Mouse (Mus musculus): Measurements from ENCODE around the gene Abcf3. TPM values are rescaled to one million over a fixed set of nuclear protein-coding genes. Genes with fewer than 3 reads are reported as not detected.

Gene Abcf3
- polyA plus RNA-seq (2012; rRNA removed) (56.0 and 57.8 TPM in 2 replicates), polyA plus RNA-seq (2014; fragmentation: Nextera tagmentation; extraction: Ambion mirVana) (59.3 and 61.8 TPM in 2 replicates)

GRCm38 (mm10) chr16:20548096-20548948, at the start of gene Abcf3:
Abcf3 (plus strand) TSS chr16:20548577.
- H3K27me3 ChIP-seq (ENCODE audit: control insufficient read depth, insufficient read depth, low read length): no peaks in the 10 kb centered on the region
- ATAC-seq (ENCODE audit: low FRiP score, low read depth) (peak; percentile 99), DNase-seq (ENCODE audit: low spot score) (peak; percentile 99)
- peak within 1 kb of the TSS; percentile 58 for H3K4me3 ChIP-seq (replicated peaks; ENCODE audit: low read length)
- TF ChIP-seq POLR2A (IDR thresholded peaks at IDR 0.05; ENCODE audit: borderline replicate concordance, extremely low read depth, insufficient read depth, insufficient read length): no peak
- H3K4me2 ChIP-seq (replicated peaks; ENCODE audit: low read depth, low read length, severe bottlenecking): peak within 1 kb of the TSS; percentile 73
- peak within 1 kb of the TSS; percentile 15 for H3K27ac ChIP-seq (replicated peaks; ENCODE audit: low read depth, low read length)
- WGBS: under 1% methylated on average over 55 of the region's 56 CpGs
- H3K36me3 ChIP-seq (ENCODE audit: control insufficient read depth, insufficient read depth, low read length): peaks cover 59% of the 10 kb centered on the region
- no peaks in the 10 kb centered on the region for H3K9me3 ChIP-seq (ENCODE audit: control insufficient read depth, low read length)
- peak within 1 kb of the TSS; percentile 66 for H3K9ac ChIP-seq (ENCODE audit: low read depth, low read length, severe bottlenecking)
- H3K4me1 ChIP-seq (ENCODE audit: control insufficient read depth, insufficient read depth, low read length): peaks cover 13% of the 10 kb centered on the region

- Histone ChIP-seq H3K27me3 (ENCODE audit: control insufficient read depth, insufficient read depth, low read length) (no peaks in the 10 kb centered on the region), H3K36me3 (ENCODE audit: control insufficient read depth, insufficient read depth, low read length) (peaks cover 28% of the 10 kb centered on the region), H3K4me3 (replicated peaks; ENCODE audit: low read length) (peak within 1 kb of the TSS; percentile 76), H3K4me2 (replicated peaks; ENCODE audit: low read depth, low read length, severe bottlenecking) (peak within 1 kb of the TSS; percentile 60), H3K4me1 (ENCODE audit: control insufficient read depth, insufficient read depth, low read length) (peaks cover 6% of the 10 kb centered on the region; the same call in 1 of the 2 replicates), H3K9me3 (ENCODE audit: control insufficient read depth, low read length) (no peaks in the 10 kb centered on the region), H3K9ac (ENCODE audit: low read depth, low read length, severe bottlenecking) (peak within 1 kb of the TSS; percentile 86), H3K27ac (replicated peaks; ENCODE audit: low read depth, low read length) (peak within 1 kb of the TSS; percentile 44; the same call in 1 of the 2 replicates)
- DNase-seq (ENCODE audit: low spot score): peak; percentile 91
- peak; percentile 94 for ATAC-seq (ENCODE audit: low FRiP score, low read depth)
- WGBS: under 1% methylated on average over 49 of the region's 49 CpGs
- TF ChIP-seq POLR2A (IDR thresholded peaks at IDR 0.05; ENCODE audit: borderline replicate concordance, extremely low read depth, insufficient read depth, insufficient read length): peak; percentile 72; the same call in 1 of the 2 replicates
Observed at GRCm38 (mm10) chr16:20498677-20499475, 49.5 kb upstream of the Abcf3 start, which contains the start of gene Eif2b5. Eif2b5 (plus strand) TSS chr16:20498817.

- Histone ChIP-seq H3K4me3 (replicated peaks; ENCODE audit: low read length) (no peak overlapping the region), H3K27me3 (ENCODE audit: control insufficient read depth, insufficient read depth, low read length) (no peaks in the 10 kb centered on the region), H3K9me3 (ENCODE audit: control insufficient read depth, low read length) (no peaks in the 10 kb centered on the region), H3K4me2 (replicated peaks; ENCODE audit: low read depth, low read length, severe bottlenecking) (no peak overlapping the region), H3K4me1 (ENCODE audit: control insufficient read depth, insufficient read depth, low read length) (no peaks in the 10 kb centered on the region), H3K27ac (replicated peaks; ENCODE audit: low read depth, low read length) (no peak overlapping the region), H3K9ac (ENCODE audit: low read depth, low read length, severe bottlenecking) (no peak overlapping the region), H3K36me3 (ENCODE audit: control insufficient read depth, insufficient read depth, low read length) (peaks cover 94% of the 10 kb centered on the region)
- no peak for DNase-seq (ENCODE audit: low spot score)
- WGBS: 88% methylated on average over 8 of the region's 8 CpGs
- ATAC-seq (ENCODE audit: low FRiP score, low read depth): no peak
- TF ChIP-seq POLR2A (IDR thresholded peaks at IDR 0.05; ENCODE audit: borderline replicate concordance, extremely low read depth, insufficient read depth, insufficient read length): no peak
Observed at GRCm38 (mm10) chr16:20506000-20506399, 42.4 kb upstream of the Abcf3 start.

- Histone ChIP-seq H3K27me3 (ENCODE audit: control insufficient read depth, insufficient read depth, low read length) (no peaks in the 10 kb centered on the region), H3K4me3 (replicated peaks; ENCODE audit: low read length) (no peak overlapping the region), H3K4me2 (replicated peaks; ENCODE audit: low read depth, low read length, severe bottlenecking) (no peak overlapping the region), H3K9ac (ENCODE audit: low read depth, low read length, severe bottlenecking) (no peak overlapping the region), H3K9me3 (ENCODE audit: control insufficient read depth, low read length) (no peaks in the 10 kb centered on the region), H3K36me3 (ENCODE audit: control insufficient read depth, insufficient read depth, low read length) (peaks cover 67% of the 10 kb centered on the region), H3K27ac (replicated peaks; ENCODE audit: low read depth, low read length) (no peak overlapping the region), H3K4me1 (ENCODE audit: control insufficient read depth, insufficient read depth, low read length) (no peaks in the 10 kb centered on the region)
- TF ChIP-seq POLR2A (IDR thresholded peaks at IDR 0.05; ENCODE audit: borderline replicate concordance, extremely low read depth, insufficient read depth, insufficient read length): no peak
- 72% methylated on average over 3 of the region's 3 CpGs for WGBS
- ATAC-seq (ENCODE audit: low FRiP score, low read depth) (no peak), DNase-seq (ENCODE audit: low spot score) (no peak)
Observed at GRCm38 (mm10) chr16:20509349-20509748, 39.0 kb upstream of the Abcf3 start.

GRCm38 (mm10) chr16:20511277-20511847, 37.0 kb upstream of the Abcf3 start:
- no peak overlapping the region for H3K4me3 ChIP-seq (replicated peaks; ENCODE audit: low read length)
- H3K36me3 ChIP-seq (ENCODE audit: control insufficient read depth, insufficient read depth, low read length): peaks cover 47% of the 10 kb centered on the region
- H3K4me2 ChIP-seq (replicated peaks; ENCODE audit: low read depth, low read length, severe bottlenecking): no peak overlapping the region
- no peaks in the 10 kb centered on the region for H3K9me3 ChIP-seq (ENCODE audit: control insufficient read depth, low read length)
- H3K9ac ChIP-seq (ENCODE audit: low read depth, low read length, severe bottlenecking): no peak overlapping the region
- TF ChIP-seq POLR2A (IDR thresholded peaks at IDR 0.05; ENCODE audit: borderline replicate concordance, extremely low read depth, insufficient read depth, insufficient read length): no peak
- ATAC-seq (ENCODE audit: low FRiP score, low read depth): no peak
- no peaks in the 10 kb centered on the region for H3K27me3 ChIP-seq (ENCODE audit: control insufficient read depth, insufficient read depth, low read length)
- H3K27ac ChIP-seq (replicated peaks; ENCODE audit: low read depth, low read length): no peak overlapping the region
- DNase-seq (ENCODE audit: low spot score): no peak
- H3K4me1 ChIP-seq (ENCODE audit: control insufficient read depth, insufficient read depth, low read length): no peaks in the 10 kb centered on the region
- WGBS: 88% methylated on average over 7 of the region's 7 CpGs

All from limb, embryonic 14.5 days (tissue).